Mouse (Mus musculus): ENCODE measurements around the gene Baiap3. TPM values are rescaled to one million over a fixed set of nuclear protein-coding genes. Genes with fewer than 3 reads are reported as not detected.
"Not testable (repeated sequence)": the region's sequence is repeated elsewhere in the genome, so short reads cannot be mapped to it uniquely, and the experiment has no call there.

The Baiap3 gene
- total and polyA plus RNA-seq, 2 experiments: 0.18 to 0.43 TPM

- Histone ChIP-seq H3K27ac (replicated peaks; ENCODE audit: insufficient read depth, low read depth, low read length) (no peak overlapping the region), H3K79me2 (ENCODE audit: control insufficient read depth, insufficient read depth, low read length) (peaks cover 4% of the 10 kb centered on the region; the same call in 1 of the 2 replicates), H3K27me3 (ENCODE audit: control insufficient read depth, insufficient read depth, low read length) (no peaks in the 10 kb centered on the region), H3K36me3 (ENCODE audit: control insufficient read depth, insufficient read depth, low read length) (no peaks in the 10 kb centered on the region), H3K4me1 (ENCODE audit: control insufficient read depth, insufficient read depth, low read length) (peaks cover 5% of the 10 kb centered on the region), H3K9ac (ENCODE audit: low read depth, low read length) (no peak overlapping the region), H3K4me3 (ENCODE audit: insufficient read depth, low read depth, low read length) (no peak overlapping the region)
- 93% methylated on average over 11 of the region's 11 CpGs for WGBS
- no peak for TF ChIP-seq CTCF (IDR thresholded peaks at IDR 0.05; ENCODE audit: low read depth, low read length)
- TF ChIP-seq POLR2A (IDR thresholded peaks at IDR 0.05; ENCODE audit: extremely low read depth, insufficient read depth, low read length): no peak
- no peak for DNase-seq (ENCODE audit: extremely low read depth, low read depth, low spot score)
Measured at GRCm38 (mm10) chr17:25243131-25243780, 12.9 kb downstream of the Baiap3 start.

- Histone ChIP-seq H3K9ac (ENCODE audit: low read depth, low read length) (peak within 1 kb of the TSS; percentile 77), H3K4me1 (ENCODE audit: control insufficient read depth, insufficient read depth, low read length) (peaks cover 5% of the 10 kb centered on the region), H3K4me3 (ENCODE audit: insufficient read depth, low read depth, low read length) (peak within 1 kb of the TSS; percentile 79), H3K79me2 (ENCODE audit: control insufficient read depth, insufficient read depth, low read length) (peaks cover 4% of the 10 kb centered on the region; the same call in 1 of the 2 replicates), H3K27me3 (ENCODE audit: control insufficient read depth, insufficient read depth, low read length) (no peaks in the 10 kb centered on the region), H3K36me3 (ENCODE audit: control insufficient read depth, insufficient read depth, low read length) (no peaks in the 10 kb centered on the region), H3K27ac (replicated peaks; ENCODE audit: insufficient read depth, low read depth, low read length) (peak within 1 kb of the TSS; percentile 23; the same call in 1 of the 2 replicates)
- 0 out of 2 replicates have a peak, but pooled peaks have one; percentile 39 for TF ChIP-seq POLR2A (IDR thresholded peaks at IDR 0.05; ENCODE audit: extremely low read depth, insufficient read depth, low read length)
- TF ChIP-seq CTCF (IDR thresholded peaks at IDR 0.05; ENCODE audit: low read depth, low read length): no peak
- WGBS: under 1% methylated on average over 80 of the region's 80 CpGs
- DNase-seq (ENCODE audit: extremely low read depth, low read depth, low spot score): peak; percentile 68
Measured at GRCm38 (mm10) chr17:25239695-25240636, 16.2 kb downstream of the Baiap3 start, which contains the start of the genes Gnptg and Tsr3. Gnptg (minus strand) TSS chr17:25240124. Tsr3 (plus strand) TSS chr17:25240170.

- no peak overlapping the region for H3K9ac ChIP-seq (ENCODE audit: low read depth, low read length)
- H3K27ac ChIP-seq (replicated peaks; ENCODE audit: insufficient read depth, low read depth, low read length): no peak overlapping the region
- H3K79me2 ChIP-seq (ENCODE audit: control insufficient read depth, insufficient read depth, low read length): peaks cover 4% of the 10 kb centered on the region; the same call in 1 of the 2 replicates
- H3K27me3 ChIP-seq (ENCODE audit: control insufficient read depth, insufficient read depth, low read length): no peaks in the 10 kb centered on the region
- H3K36me3 ChIP-seq (ENCODE audit: control insufficient read depth, insufficient read depth, low read length): peaks cover 5% of the 10 kb centered on the region; the same call in 1 of the 2 replicates
- no peak overlapping the region for H3K4me3 ChIP-seq (ENCODE audit: insufficient read depth, low read depth, low read length)
- 83% methylated on average over 9 of the region's 9 CpGs for WGBS
- peaks cover 6% of the 10 kb centered on the region; the same call in 1 of the 2 replicates for H3K4me1 ChIP-seq (ENCODE audit: control insufficient read depth, insufficient read depth, low read length)
- DNase-seq (ENCODE audit: extremely low read depth, low read depth, low spot score): no peak
- TF ChIP-seq POLR2A (IDR thresholded peaks at IDR 0.05; ENCODE audit: extremely low read depth, insufficient read depth, low read length) (no peak), CTCF (IDR thresholded peaks at IDR 0.05; ENCODE audit: low read depth, low read length) (no peak)
Measured at GRCm38 (mm10) chr17:25235635-25236034, 20.5 kb downstream of the Baiap3 start.

GRCm38 (mm10) chr17:25231621-25232020, 24.5 kb downstream of the Baiap3 start:
- not testable (repeated sequence) for H3K27ac ChIP-seq (replicated peaks; ENCODE audit: insufficient read depth, low read depth, low read length); H3K4me3 ChIP-seq (ENCODE audit: insufficient read depth, low read depth, low read length); H3K36me3 ChIP-seq (ENCODE audit: control insufficient read depth, insufficient read depth, low read length); H3K9ac ChIP-seq (ENCODE audit: low read depth, low read length); H3K79me2 ChIP-seq (ENCODE audit: control insufficient read depth, insufficient read depth, low read length); H3K27me3 ChIP-seq (ENCODE audit: control insufficient read depth, insufficient read depth, low read length); DNase-seq (ENCODE audit: extremely low read depth, low read depth, low spot score)
- WGBS: 96% methylated on average over 6 of the region's 11 CpGs
- peaks cover 17% of the 10 kb centered on the region for H3K4me1 ChIP-seq (ENCODE audit: control insufficient read depth, insufficient read depth, low read length)

GRCm38 (mm10) chr17:25230700-25231099, 25.5 kb downstream of the Baiap3 start:
- Histone ChIP-seq H3K79me2 (ENCODE audit: control insufficient read depth, insufficient read depth, low read length) (peaks cover 2% of the 10 kb centered on the region; the same call in 1 of the 2 replicates), H3K9ac (ENCODE audit: low read depth, low read length) (no peak overlapping the region), H3K36me3 (ENCODE audit: control insufficient read depth, insufficient read depth, low read length) (peaks cover 5% of the 10 kb centered on the region; the same call in 1 of the 2 replicates), H3K27ac (replicated peaks; ENCODE audit: insufficient read depth, low read depth, low read length) (peak overlapping the region; percentile 30), H3K27me3 (ENCODE audit: control insufficient read depth, insufficient read depth, low read length) (no peaks in the 10 kb centered on the region), H3K4me3 (ENCODE audit: insufficient read depth, low read depth, low read length) (no peak overlapping the region), H3K4me1 (ENCODE audit: control insufficient read depth, insufficient read depth, low read length) (peaks cover 17% of the 10 kb centered on the region)
- TF ChIP-seq CTCF (IDR thresholded peaks at IDR 0.05; ENCODE audit: low read depth, low read length) (no peak), POLR2A (IDR thresholded peaks at IDR 0.05; ENCODE audit: extremely low read depth, insufficient read depth, low read length) (no peak)
- peak; percentile 32 for DNase-seq (ENCODE audit: extremely low read depth, low read depth, low spot score)
- WGBS: 41% methylated on average over 3 of the region's 3 CpGs

- H3K27me3 ChIP-seq (ENCODE audit: control insufficient read depth, insufficient read depth, low read length); H3K79me2 ChIP-seq (ENCODE audit: control insufficient read depth, insufficient read depth, low read length); H3K4me3 ChIP-seq (ENCODE audit: insufficient read depth, low read depth, low read length); H3K36me3 ChIP-seq (ENCODE audit: control insufficient read depth, insufficient read depth, low read length); H3K9ac ChIP-seq (ENCODE audit: low read depth, low read length): not testable (repeated sequence)
- WGBS: 19% methylated on average over 17 of the region's 17 CpGs
- Histone ChIP-seq H3K27ac (replicated peaks; ENCODE audit: insufficient read depth, low read depth, low read length) (peak overlapping the region; percentile 30), H3K4me1 (ENCODE audit: control insufficient read depth, insufficient read depth, low read length) (peaks cover 17% of the 10 kb centered on the region)
- peak; percentile 63 for DNase-seq (ENCODE audit: extremely low read depth, low read depth, low spot score)
Measured at GRCm38 (mm10) chr17:25230014-25230655, 26.0 kb downstream of the Baiap3 start.

All from liver, adult 2 months (tissue).